Mouse (Mus musculus) adrenal gland, postnatal 4 days (tissue): ENCODE data around the gene Gfra1. TPM values are rescaled to one million over a fixed set of nuclear protein-coding genes. Genes with fewer than 3 reads are reported as not detected.

Source experiments
- DNase-seq, 2 experiments: peaks; one replicate each; pipeline ENCODE4 v3.0.0; 2021 to 2022; ENCODE audit warnings: low spot score in 2 of 2, mixed read lengths in 2 of 2
- total RNA-seq, 2 experiments: library from RNA; stranded (reverse); gene quantifications; 2 replicates each; pipeline ENCODE4 v1.2.3; 2021

The Gfra1 gene
- total RNA-seq, 2 experiments from 2014 or later: 6.7 to 8.2 TPM

DNA sequence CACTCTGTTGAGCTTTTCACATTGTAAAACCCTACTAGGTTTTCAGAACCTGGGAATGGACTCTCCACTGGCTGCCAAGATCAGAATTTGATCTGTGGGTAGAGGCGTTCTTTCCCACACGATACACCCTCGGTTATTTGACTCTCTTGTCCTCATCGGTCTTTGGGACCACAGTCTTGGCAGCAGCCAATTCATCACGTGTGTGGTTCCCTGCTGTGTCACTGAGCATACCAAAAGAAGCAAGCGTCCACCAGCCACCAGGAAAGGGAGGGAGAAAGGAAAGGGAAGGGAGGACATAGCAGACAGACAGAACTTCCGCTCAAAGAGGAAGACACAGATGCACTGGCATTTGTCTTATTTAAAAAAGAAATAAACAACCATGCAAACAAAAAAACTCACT is 189.1 kb downstream of the Gfra1 start:
- DNase-seq: no peak

DNA sequence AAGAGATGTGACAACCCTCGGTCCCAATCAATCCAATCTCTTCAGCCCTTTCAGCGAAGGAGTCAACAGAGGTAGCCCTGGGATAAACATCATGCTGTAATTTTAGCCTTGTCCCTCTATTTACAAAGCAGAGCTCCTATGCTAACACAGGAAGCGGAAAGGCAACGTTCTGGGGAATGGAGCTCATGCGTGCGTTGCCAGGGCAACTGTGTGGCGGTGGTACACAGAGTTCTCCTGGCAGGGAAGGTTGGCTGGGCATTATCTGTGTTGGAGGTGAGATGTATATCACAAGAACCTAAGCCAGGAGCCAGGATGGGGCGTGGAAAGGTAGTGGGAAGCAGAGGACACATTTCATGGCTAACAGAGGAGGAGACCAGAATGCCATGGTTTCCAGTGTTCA is 194.8 kb downstream of the Gfra1 start:
- DNase-seq: no peak

DNA sequence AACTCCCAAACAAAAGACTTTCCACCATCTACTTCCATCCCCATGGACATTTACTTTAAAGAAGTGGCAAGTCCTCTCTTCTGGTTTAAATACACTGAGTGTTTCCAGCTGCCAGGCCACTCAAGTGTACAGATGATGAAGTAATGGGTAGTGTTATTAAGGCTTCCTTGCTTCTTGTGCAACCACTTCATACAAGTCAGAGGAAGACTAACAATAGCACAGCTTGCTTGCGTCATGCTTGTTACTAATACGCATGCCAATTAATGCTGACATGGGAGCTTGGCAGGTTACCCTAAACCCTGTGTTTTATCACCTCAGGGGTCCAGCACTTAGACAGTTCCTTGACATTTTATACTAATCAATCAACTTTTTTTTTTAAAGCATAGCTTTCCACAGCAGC is 196.5 kb downstream of the Gfra1 start:
- no peak for DNase-seq

DNA sequence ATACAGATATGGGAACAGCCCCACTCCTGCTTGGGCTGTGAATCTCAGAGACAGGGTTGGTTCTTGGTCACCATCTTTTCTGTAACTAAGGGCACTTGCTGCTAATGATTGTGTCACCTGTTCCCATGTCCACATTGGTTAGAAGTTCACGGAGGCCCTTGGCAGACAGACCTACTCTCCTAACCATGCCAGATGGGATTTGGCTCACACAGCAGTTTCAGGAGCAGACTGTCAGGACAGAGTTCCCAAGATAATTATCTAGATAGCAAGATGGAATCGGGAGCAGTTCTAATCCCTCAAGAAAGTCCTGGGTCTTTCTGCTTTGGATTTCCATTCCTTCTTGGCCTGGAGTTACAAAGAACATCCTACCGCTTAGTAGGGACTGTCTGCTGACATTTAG is 199.2 kb downstream of the Gfra1 start:
- DNase-seq: no peak

DNA sequence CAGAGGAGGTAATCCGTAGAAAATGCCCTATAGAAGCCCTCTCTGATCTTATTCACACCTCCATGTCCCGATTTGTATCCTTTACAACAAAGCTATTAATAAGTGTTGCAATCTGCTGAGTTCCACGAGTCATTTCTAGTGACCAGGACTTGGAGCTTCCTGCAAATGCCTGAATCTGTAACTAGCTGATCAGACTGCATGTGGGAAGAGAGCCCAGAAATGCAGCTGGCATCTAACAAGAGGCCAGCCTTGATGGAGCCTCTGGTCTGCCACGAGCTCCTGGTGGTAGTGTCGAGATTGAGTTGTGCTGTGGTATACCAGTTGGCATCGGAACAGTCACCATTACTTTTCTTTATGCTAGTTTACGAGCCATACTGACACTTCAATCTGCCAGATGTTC is 200.3 kb downstream of the Gfra1 start:
- DNase-seq: no peak

DNA sequence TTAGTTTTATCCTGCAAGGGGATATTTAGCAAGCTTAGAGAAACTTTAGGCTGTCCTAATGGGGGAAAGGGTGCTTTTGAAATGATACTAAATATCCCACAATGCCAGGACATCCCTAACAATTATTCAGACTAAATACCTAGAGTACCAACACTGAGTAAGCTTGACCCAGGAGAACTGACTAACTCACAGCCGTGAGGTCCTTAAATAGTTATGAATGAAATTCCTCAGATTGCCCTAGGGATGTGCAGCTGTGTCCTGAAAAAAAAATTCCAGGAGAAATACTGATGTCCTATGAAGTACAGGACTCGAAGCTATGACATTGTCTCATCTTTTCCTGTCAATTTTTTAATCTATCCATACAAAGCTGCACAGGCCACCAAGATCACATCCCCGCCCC is 201.5 kb downstream of the Gfra1 start:
- DNase-seq: no peak

DNA sequence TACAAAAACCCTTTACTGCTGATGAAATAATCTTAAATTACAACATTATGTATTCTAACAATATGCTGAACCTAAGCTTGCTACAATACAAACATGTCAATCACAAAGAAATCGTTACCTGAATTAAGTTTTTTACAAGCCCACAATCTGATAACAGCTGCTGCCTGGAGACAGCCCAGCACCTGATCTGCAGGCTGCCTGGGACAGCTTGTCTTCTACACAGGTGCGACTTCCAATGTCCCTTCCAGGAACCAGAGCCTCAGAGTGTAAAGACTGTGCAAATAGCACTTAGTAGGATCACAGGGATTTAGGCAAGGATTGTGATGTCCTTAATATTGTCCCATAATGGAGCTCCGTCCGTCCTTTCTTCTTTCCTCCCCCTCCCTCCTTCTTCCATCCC is 204.0 kb downstream of the Gfra1 start:
- DNase-seq: no peak

DNA sequence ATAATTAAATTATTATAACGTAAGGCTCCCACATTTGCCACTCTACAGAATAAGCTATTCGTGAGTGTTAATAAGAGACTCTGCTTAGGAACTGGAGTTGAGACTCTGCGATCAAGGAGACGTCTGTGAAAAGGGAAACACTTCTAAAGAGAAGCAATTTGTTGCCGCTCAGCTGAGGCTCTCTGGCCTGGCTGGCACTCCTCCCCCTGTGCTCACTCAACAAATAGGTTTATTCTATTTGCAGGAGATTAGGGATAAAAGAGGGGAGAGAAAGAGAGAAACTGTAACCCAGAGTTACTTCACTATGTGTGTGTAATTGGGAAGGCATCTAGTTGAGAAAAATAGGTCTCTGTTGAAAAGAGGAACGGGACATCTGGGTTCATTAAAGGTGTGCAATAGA is 204.6 kb downstream of the Gfra1 start:
- DNase-seq: no peak

DNA sequence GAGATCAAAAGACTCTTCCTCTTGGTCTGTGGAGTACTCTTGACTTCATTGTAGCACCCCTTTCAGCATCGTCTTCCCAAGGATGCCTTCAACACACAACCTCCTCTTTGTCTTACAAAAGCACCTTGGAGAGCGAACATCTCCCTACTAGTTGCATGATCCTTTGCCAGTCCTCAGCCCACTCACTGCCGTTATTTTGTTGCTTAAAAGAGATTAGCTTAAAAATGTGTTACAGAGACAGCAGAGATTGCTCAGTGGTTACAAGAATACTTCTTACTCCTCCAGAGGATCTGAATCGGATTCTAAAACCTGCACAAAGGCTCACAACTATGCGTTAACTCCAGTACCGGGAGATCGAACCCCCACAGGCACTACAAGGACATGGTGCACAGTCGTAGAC is 205.5 kb downstream of the Gfra1 start:
- DNase-seq: no peak

DNA sequence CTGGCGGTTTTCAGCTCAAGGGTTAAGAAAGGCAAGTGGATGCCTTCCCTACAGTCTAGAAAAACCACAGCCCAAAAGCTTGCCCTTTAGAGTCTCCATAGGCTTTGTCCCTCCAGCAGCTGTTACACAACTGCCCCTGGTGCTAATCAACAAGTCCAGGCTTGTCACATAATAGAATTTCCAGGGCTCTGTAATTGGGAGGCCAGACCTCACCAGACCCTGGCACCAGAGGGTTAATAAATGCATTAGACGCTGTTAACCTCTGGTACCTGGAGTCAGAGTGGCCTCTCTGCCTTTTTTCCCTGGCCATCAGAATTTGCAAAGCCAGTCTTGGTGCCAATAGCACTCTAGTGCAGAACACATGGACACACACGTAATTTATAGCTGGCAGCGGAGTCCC is 211.6 kb downstream of the Gfra1 start:
- no peak for DNase-seq

DNA sequence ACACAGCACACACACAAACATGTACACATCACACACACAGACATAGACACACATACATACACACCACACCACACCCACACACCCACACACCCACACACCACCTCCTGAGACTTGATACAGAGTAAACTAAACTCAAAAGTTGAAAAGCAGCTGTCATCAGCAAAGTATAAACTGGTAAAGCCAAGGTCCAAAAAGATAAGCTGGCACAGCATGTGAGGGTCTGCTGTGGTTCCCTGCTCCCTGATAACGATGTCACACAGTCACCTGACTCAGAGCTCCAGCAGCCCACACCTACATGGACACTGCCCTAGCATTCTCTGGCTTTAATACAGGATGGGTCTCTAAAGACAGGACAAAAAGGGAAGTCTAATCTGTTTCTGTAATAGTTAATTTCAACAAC is 212.1 kb downstream of the Gfra1 start:
- no peak for DNase-seq

DNA sequence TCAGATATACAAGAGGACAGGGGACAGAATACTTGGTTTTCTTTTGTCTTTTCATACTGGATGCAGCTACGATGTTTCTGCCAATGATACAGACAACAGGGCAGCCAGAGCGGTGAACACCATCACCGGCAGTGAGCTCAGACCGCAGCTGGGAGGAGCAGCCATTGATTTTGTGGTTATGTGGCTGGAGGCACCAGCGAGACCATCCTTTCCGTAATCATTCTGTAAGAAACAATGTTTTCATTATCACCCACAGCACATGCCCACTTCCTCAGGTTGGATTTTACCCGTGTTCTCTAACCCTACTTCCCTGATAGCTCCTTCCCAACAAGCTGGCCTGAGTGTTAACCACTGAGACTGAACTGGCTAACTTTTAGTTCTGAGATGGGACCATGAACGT is 217.4 kb downstream of the Gfra1 start:
- no peak for DNase-seq

DNA sequence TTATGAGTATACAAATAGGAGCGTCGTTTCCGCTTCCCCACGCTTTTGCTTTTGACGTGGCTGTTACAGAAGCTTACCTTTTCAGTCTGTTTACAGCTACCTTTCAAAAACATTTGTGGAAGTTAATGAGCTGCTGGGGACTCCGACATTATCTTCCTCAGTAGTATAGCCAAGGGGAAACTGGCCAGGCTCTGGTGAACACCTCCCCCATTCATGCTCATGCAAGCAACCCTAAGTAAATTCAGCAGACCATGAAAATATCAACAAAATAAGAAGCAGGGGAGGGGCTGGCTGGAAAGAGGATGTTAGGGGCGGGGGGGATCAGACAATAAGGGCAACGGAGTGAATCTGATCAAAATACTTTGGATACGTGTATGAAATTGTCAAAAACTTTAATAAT is 228.0 kb downstream of the Gfra1 start:
- no peak for DNase-seq

DNA sequence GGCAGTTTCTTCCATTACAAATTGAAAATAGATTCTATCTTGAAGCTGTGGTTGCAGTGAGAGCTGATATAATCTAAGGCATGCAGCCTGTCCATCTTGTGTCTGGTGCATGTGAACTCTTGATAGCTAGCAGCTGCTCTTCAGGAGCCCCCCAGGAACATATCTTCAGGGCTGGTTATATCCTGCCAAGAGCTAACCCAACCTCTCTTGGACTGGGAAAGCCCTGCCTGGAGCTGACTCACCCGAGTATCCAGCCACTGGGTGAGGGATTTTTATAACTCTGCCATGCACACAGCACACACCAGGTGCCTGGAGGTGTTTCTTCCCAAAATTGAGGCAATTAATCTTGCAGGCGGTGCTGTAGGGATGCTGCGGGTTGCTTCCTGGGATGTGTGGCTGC is 228.8 kb downstream of the Gfra1 start:
- no peak for DNase-seq

DNA sequence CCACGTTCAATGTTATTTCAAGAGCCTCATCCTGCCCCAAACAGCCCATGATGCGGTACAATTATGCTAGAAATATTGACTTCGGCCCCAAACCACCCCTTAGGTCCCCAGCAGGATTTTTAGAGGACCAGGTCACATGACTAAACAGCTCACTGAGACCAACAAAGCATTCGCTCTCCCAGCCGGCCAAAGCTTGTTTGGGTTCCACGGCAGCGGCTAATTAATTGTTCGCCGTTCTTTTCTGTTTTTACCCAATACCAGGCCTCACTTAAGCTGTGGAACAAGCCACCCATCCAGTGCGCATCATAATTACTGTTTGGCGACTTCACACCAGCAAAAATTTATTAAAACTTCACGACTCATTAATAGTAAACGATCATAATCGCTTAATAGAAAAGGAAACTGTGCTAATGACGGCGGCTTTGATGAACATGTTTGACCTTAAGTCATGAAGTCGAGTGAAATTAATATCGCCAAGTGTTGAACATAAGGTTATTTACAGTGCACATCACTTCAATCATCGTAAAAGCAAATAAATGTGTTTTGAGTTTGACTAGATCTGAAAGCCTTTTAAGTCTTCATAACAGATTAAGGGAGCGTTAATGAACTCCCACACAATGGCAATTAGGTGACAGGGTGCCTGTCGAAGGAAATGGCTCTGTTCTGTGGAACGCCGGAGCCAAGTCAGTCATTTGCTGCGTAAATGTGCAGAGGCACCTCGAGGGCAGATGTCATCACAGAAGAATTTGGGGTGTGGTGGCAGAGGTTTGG is 235.5 kb downstream of the Gfra1 start:
- no peak for DNase-seq

DNA sequence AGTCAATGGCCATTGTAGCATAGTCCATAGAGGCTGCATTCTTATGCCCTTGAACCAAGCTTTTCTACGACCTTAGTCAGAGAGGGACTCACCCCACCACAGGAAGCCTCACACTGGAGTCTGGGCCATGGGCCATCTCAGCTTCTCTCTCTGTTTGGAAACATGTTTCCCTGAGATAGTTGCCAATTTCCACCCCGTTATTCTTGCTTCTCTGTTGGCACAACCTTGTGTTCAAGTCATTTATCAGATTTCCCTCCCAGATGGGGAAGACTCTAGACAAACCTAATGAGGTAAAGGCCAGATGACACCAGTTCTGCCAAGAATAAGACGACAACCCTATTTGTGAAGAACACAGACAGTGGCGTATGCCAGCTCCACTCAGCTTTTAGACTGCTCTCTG is 238.1 kb downstream of the Gfra1 start:
- no peak for DNase-seq

DNA sequence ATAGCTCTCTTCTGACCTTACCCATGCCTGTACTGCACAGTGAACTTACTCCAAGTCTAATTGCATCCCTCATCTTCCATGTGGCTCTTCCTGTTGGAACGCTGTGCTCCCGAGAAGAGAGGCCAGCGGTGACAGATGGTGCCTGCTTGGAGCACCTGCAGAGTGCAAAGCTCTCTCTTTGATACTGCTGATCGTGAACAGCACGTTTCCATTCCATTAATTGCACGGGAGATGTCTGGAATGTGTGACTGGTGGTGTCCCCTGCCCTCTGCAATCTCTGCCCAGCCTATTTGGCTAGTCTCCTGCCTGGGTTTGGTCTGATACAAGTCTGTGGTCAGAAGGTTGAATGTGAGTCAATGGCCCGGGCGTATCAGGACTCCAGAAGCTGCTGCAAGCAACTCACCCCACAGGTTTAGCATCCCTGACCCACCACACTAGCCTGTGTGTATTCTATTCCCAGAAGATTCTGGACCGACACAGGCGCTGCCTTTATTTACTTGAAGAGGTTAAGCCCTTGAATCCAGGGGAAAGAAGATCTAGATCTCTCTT is 249.1 kb downstream of the Gfra1 start:
- DNase-seq: no peak

DNA sequence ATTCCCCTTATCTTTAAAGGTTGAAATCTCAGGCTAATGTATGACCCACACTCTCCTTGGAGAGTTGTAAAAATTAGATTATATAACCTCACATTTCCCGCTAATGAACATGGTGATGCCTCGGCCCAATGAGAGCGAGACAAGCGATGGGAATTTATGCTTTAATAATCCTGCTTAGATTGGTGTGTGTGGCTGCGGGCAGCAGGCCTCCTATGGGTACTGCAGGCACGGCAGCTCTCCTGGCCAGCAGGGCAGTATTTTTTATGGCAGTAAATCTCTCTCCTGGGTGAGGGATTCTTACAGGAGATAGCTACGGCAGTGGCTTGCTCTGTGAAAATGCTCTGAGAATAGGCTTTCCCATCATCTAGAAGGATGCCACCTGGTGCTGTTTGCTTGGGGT is 250.2 kb downstream of the Gfra1 start:
- DNase-seq: no peak

DNA sequence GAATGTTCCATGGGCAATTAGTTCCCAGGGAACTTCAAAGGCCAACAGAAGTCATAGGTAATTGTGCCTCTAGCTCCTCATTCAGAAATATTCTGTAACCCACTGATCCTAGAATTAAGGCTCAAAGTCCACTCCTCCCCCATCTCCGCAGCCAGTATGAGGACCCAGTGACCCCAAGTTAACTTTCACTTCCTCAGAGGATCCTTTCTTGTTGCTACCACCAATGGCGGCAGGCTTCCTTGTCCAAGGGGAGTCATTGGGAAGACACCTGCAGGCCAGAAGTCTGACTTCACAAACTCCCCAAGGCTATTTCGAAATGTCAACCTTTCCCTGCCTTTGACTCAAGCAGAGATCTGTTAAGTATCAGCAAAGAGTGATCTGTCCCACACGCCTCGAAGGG is 253.1 kb downstream of the Gfra1 start:
- no peak for DNase-seq

DNA sequence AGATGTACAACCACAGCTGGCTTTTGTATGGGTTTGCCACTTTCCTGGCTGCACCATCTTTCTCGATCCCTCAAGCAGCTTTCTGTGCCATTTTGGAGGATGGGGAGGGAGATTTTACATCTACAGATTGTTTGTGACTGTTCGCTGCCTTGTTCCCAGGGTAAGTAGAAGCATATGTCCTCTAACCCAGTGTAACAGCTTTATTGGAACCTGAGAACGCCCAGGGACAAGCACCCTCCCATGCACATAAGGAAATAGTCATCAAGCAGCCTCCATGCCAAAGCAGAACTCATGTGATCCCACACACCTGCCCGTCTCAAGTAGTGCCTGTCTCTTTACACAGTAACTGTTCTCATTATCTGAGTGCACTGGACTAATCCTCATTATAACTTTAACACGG is 256.0 kb downstream of the Gfra1 start:
- no peak for DNase-seq

DNA sequence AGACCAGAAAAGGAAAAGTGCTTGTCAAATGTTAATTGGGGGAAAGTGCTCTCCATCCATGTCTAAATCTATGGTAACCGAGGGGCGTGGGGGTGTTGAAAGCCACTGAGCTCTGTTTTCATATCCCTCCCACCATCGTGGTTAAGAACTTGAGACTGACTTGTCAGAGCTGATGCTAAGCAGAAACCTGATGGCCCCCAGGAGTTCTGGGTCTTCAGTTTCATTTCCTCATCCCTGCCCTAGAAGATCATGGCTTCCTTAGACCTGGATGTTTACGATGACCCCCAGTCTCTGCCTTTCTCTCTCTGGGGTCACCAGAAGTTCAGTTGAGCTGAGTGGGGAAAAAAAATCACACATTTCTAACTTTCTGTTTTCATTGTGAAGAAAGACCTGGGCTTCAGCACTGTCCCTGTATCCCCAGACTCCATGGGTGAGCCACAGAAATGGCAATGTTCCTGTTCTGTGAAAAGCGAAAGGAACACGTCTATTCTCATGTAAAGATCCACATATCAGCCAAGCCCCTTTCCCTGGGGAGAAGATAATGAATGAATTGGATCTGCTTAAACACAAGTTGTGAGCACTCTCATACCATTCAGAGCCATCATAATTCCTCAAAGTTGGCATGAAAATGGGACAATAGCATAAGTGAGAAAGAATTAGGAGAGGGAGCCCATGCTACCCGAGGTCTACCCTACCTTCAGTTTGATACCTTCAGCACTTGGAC is 261.8 kb downstream of the Gfra1 start:
- no peak for DNase-seq

DNA sequence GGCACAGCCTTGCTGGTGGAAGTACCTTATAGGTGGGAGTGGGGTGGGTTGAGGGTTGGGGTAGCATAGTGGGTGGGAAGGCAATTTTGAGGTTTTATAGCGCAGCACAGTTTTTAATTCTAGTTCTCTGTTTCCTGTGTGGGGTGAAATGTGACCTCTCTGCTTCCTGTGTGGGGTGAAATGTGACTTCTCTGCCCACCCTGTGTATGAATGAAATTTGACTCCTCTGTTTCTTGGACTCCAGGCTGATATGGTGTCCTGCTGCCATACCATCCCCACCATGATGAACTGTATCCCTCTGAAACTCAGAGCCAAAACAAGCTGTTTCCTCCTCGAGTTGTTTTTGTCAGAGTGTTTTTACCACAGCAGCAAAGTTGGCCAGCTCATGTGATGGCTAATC is 264.8 kb downstream of the Gfra1 start:
- DNase-seq: no peak

DNA sequence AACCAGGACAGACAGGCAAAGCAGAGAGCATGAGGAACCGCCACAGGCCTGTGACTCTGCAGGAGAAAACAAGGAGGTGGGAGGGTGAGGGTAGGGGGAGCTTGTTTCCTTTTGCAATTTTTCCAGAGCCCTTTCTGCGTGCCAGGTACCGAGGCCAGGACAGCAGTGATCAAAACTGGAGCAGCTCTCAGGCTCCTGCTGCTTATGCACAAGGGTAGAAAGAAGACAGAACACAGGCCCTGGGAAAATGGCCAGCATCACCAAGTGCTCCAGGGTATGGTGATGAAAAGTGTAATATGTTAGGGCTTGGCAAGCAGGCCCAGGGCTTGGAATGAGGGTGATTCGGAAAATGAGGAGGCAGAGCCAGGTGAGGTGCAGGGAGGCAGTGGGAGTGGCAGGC is 269.2 kb downstream of the Gfra1 start:
- no peak for DNase-seq
